Mouse (Mus musculus) gastrocnemius, adult 2 months (tissue): ENCODE data around the gene Slc5a3. TPM values are rescaled to one million over a fixed set of nuclear protein-coding genes. Genes with fewer than 3 reads are reported as not detected.

Experiments
- DNase-seq: peaks from one replicate; pipeline ENCODE4 v3.0.0; 2022
- H3K27ac ChIP-seq: fragments of 200-600 bp; 2 replicates; pipeline ENCODE4 v1.8.1; 2022; ENCODE audit warnings: mild to moderate bottlenecking
- H3K4me3 ChIP-seq: fragments of 200-600 bp; 2 replicates; pipeline ENCODE4 v1.8.1; 2022; ENCODE audit warnings: mild to moderate bottlenecking, moderate library complexity
- CTCF ChIP-seq: fragments of 200-600 bp; IDR thresholded peaks from 2 replicates; pipeline ENCODE4 v1.8.1; 2022; ENCODE audit warnings: antibody characterized with exemption, mild to moderate bottlenecking, moderate library complexity
- intact Hi-C: fragments of 180-260 bp; cut with DNase I; formaldehyde crosslinking; loops from one replicate; pipeline ENCODE4 v1.15.1; 2025
- total RNA-seq, 2 experiments: library from RNA; stranded (reverse); gene quantifications; 2 replicates each; pipeline ENCODE4 v1.2.3; 2021

Slc5a3 gene
- total RNA-seq, 2 experiments from 2014 or later: 2.3 to 7.8 TPM

GRCm38 (mm10) chr16:92115611-92116421, 57.7 kb downstream of the Slc5a3 start:
- TF ChIP-seq CTCF: no peak
- no peak overlapping the region for H3K4me3 ChIP-seq
- 0 out of 2 replicates have a peak overlapping the region, but pooled peaks have one; percentile 35 for H3K27ac ChIP-seq
- peak; percentile 58 for DNase-seq
- intact Hi-C loops: no loop called here

DNA sequence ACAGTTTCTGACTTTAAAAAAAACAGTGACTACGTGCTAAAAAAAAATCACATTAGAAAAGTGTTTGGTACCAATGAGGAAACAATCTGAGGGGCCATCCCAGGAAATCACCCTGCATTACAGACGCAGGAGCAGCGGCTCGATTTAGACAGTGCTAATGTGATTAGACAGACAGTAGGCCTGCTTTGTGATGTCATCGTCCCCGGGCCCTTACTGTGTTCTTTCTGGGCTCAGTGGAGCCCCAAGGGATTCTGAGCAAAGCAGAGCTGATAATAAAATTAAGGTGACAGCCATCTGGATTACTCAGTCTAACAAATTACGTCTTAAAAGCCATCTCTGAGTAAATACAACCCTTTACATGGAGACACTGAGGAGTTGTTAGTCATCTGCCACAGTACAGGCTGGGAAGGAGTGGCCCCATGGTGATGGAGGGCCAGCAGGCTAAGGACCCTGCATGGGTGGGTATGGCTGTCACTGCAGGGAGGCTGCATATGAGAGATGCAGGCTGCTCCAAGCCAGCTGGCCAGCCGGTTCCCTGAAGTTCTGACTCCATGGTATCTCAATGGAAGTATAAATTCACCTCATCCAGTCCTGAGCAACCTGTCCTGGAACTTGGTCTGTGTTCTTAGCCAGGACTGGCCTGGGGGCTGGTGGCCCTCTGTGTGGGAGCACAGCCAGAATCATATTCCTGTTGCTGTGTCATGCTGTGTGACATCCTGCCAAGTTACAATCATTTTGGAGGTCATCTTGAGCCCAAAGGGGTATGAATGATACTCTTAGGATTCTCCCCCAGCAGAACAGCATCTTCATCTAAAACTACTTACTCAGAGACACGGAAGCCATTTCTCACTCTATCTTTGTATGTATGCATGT, 59.5 kb downstream of the Slc5a3 start:
- intact Hi-C loops: no loop called here
- Histone ChIP-seq H3K4me3 (no peak overlapping the region), H3K27ac (no peak overlapping the region)
- TF ChIP-seq CTCF: no peak
- DNase-seq: no peak

DNA sequence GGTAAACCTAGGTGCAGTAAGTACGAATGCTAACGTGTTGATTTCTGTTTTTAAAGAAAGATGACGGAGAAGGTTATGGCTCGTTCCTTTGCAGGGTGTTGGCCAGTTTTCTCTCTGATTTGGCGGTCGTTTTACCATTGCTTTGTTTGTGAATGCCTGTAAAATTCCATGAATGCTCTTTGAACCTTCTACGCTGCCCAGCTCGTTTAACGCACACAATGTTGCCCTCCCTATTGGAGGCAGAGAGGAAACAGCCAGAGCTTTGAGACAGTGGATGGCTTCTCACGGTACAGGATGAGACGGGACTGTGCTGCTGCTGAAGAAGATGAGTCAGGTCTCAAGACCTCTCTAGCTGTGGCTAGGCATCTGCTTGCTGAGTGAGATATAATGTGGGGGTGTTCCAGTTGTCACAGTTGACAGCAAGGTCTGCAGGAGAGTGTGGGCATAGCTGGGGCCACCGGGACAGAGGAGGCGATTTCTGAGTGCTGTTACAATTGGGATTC, 60.9 kb downstream of the Slc5a3 start:
- intact Hi-C loops: no loop called here
- H3K4me3 ChIP-seq: no peak overlapping the region
- no peak for TF ChIP-seq CTCF
- no peak overlapping the region for H3K27ac ChIP-seq
- no peak for DNase-seq

DNA sequence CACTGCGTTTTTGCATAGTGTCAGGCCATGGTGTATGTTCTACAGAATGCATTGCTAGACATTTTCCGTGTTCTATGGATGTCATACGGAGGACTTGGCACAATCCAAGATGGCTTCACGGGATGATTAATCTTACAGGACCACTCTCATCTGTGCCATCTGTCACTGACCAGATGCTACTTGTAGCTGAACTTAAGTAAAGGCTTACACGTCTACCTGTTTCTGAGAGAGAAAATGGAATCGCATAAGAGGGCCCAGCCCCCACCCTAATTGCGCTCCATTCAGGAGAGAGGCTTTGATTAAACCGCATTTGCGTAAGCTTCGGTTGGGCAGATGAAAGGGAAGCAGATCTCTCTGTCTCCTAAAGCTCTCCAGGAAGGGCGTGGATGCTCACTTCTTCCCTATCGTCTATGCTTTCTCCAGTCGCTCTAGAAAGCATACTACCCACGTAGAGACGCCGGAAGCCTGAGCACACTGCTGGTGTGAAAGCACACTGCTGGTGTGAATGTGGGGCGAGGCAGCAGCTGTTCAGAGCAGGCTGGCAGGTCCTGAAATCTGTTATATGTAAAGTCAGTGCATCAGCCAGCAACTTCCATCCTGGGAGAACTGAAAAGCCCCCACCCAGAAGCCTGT, 62.9 kb downstream of the Slc5a3 start:
- no peak overlapping the region for H3K27ac ChIP-seq
- intact Hi-C loops: no loop called here
- DNase-seq: no peak
- no peak overlapping the region for H3K4me3 ChIP-seq
- TF ChIP-seq CTCF: no peak

DNA sequence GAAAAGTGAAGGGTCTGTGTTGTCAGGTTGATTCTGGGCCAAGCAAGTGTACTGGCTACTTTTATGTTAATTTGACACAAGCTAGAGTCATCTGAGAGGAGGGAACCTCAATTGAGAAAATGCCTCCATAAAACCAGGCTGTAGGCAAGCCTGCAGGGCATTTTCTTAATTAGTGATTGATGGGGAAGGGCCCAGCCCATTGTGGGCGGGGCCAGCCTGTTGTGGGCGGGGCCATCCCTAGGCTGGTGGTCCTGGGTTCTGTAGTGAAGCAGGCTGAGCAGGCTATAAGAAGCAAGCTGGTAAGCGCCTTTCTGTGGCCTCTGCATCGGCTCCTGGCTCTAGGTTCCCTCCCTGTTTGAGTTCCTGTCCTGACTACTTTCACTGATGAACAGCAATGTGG, 69.1 kb downstream of the Slc5a3 start:
- no peak for TF ChIP-seq CTCF
- intact Hi-C loops: no loop called here
- Histone ChIP-seq H3K4me3 (no peak overlapping the region), H3K27ac (no peak overlapping the region)
- peak; percentile 9 for DNase-seq

- intact Hi-C loops: no loop called here
- DNase-seq: no peak
- Histone ChIP-seq H3K27ac (no peak overlapping the region), H3K4me3 (no peak overlapping the region)
- TF ChIP-seq CTCF: no peak
Observed at GRCm38 (mm10) chr16:92127666-92128065, 69.5 kb downstream of the Slc5a3 start.

GRCm38 (mm10) chr16:92129843-92130242, 71.7 kb downstream of the Slc5a3 start:
- intact Hi-C loops: no loop called here
- no peak for TF ChIP-seq CTCF
- no peak for DNase-seq
- H3K4me3 ChIP-seq: no peak overlapping the region
- no peak overlapping the region for H3K27ac ChIP-seq

- DNase-seq: no peak
- TF ChIP-seq CTCF: no peak
- intact Hi-C loops: no loop called here
- Histone ChIP-seq H3K4me3 (no peak overlapping the region), H3K27ac (no peak overlapping the region)
Observed at GRCm38 (mm10) chr16:92132511-92132910, 74.4 kb downstream of the Slc5a3 start.

GRCm38 (mm10) chr16:92134148-92134764, 76.1 kb downstream of the Slc5a3 start:
- H3K4me3 ChIP-seq: no peak overlapping the region
- TF ChIP-seq CTCF: no peak
- H3K27ac ChIP-seq: no peak overlapping the region
- peak; percentile 16 for DNase-seq
- intact Hi-C loops: no loop called here

DNA sequence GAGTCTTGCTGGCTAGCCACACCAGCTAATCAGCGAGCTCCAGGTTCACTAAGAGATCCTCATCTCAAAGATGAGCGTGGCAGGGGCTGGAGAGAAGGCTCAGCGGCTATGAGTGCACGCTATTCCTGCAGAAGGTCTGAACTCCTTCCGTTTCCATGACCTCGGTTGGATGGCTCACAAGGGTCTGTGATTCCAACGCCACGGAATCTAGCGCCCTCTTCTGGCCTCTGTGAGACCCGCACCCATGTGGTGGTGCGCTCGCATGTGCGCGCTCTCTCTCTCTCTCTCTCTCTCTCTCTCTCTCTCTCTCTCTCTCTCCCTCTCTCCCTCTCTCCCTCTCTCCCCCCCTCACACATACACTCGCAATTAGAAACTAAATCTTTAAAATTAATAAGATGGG, 78.2 kb downstream of the Slc5a3 start:
- no peak overlapping the region for H3K27ac ChIP-seq
- no peak for TF ChIP-seq CTCF
- intact Hi-C loops: no loop called here
- DNase-seq: no peak
- H3K4me3 ChIP-seq: no peak overlapping the region

Other genes starting within 250 kb of the Slc5a3 start
- gene Mrps6, start 52 bp upstream of the Slc5a3 start, total RNA-seq: 10 to 100 TPM; 25.7 to 29.4 TPM
- not detected for gene Gm49711, start within 50 bp of the Slc5a3 start, total RNA-seq
- not detected for gene Kcne2, start 234.1 kb downstream of the Slc5a3 start, total RNA-seq
- 10 to 100 TPM; 62.7 to 83.8 TPM for gene Smim11, start 243.0 kb downstream of the Slc5a3 start, total RNA-seq